Mouse (Mus musculus): Measurements from ENCODE around the gene Rab42.
A peak's percentile ranks its signal among the peaks of the same experiment; 100 is the strongest.
"Not testable (repeated sequence)": the region's sequence is repeated elsewhere in the genome, so short reads cannot be mapped to it uniquely, and the experiment has no call there.

The Rab42 gene

GRCm38 (mm10) chr4:132311801-132312200 is 8.6 kb upstream of the Rab42 start:
- DNase-seq (ENCODE audit: low spot score in 2 of 2), result no peak

- DNase-seq (ENCODE audit: low spot score in 2 of 2), result no peak
Measured at GRCm38 (mm10) chr4:132311209-132311608, 8.0 kb upstream of the Rab42 start.

- peak; percentile 35 to 53 for DNase-seq (ENCODE audit: low spot score in 2 of 2)
Measured at GRCm38 (mm10) chr4:132309849-132310472, 6.8 kb upstream of the Rab42 start.

GRCm38 (mm10) chr4:132309140-132309848 is 6.1 kb upstream of the Rab42 start:
- DNase-seq (ENCODE audit: low spot score in 2 of 2), result peak; percentile 27 to 43

- peak; percentile 93 for DNase-seq (ENCODE audit: low spot score in 2 of 2)
Measured at GRCm38 (mm10) chr4:132308437-132309139, 5.4 kb upstream of the Rab42 start.

GRCm38 (mm10) chr4:132306004-132306403 is 2.8 kb upstream of the Rab42 start:
- no peak for DNase-seq (ENCODE audit: low spot score in 2 of 2)

GRCm38 (mm10) chr4:132305276-132305675 is 2.1 kb upstream of the Rab42 start:
- DNase-seq (ENCODE audit: low spot score in 2 of 2), result no peak

GRCm38 (mm10) chr4:132303484-132303883 is 299 bp upstream of the Rab42 start:
- not testable (repeated sequence) for DNase-seq (ENCODE audit: low spot score in 2 of 2)

- DNase-seq (ENCODE audit: low spot score in 2 of 2), result no peak
Measured at GRCm38 (mm10) chr4:132301965-132302938, 933 bp downstream of the Rab42 start.

GRCm38 (mm10) chr4:132301486-132301885 is 1.7 kb downstream of the Rab42 start:
- DNase-seq (ENCODE audit: low spot score in 2 of 2), result no peak

GRCm38 (mm10) chr4:132299849-132300248 is 3.3 kb downstream of the Rab42 start:
- no peak for DNase-seq (ENCODE audit: low spot score in 2 of 2)

GRCm38 (mm10) chr4:132295696-132296390 is 7.3 kb downstream of the Rab42 start:
- no peak for DNase-seq (ENCODE audit: low spot score in 2 of 2)

- no peak for DNase-seq (ENCODE audit: low spot score in 2 of 2)
Measured at GRCm38 (mm10) chr4:132293682-132294240, 9.4 kb downstream of the Rab42 start.

GRCm38 (mm10) chr4:132292988-132293387 is 10.2 kb downstream of the Rab42 start:
- peak; percentile 37 to 48 for DNase-seq (ENCODE audit: low spot score in 2 of 2)

GRCm38 (mm10) chr4:132291624-132292335 is 11.4 kb downstream of the Rab42 start:
- no peak for DNase-seq (ENCODE audit: low spot score in 2 of 2)

- no peak for DNase-seq (ENCODE audit: low spot score in 2 of 2)
Measured at GRCm38 (mm10) chr4:132291056-132291455, 12.1 kb downstream of the Rab42 start.

GRCm38 (mm10) chr4:132288840-132289239 is 14.3 kb downstream of the Rab42 start:
- not testable (repeated sequence) for DNase-seq (ENCODE audit: low spot score in 2 of 2)

GRCm38 (mm10) chr4:132275949-132276348 is 27.2 kb downstream of the Rab42 start:
- no peak for DNase-seq (ENCODE audit: low spot score in 2 of 2)

- peak; percentile 89 to 91 for DNase-seq (ENCODE audit: low spot score in 2 of 2)
Measured at GRCm38 (mm10) chr4:132274156-132274862, 28.9 kb downstream of the Rab42 start, which contains the start of gene Taf12. Gene Taf12, plus strand, starts transcription at chr4:132274375.

All from right cerebral cortex, adult 2 months (tissue).